Mouse (Mus musculus) embryonic facial prominence, embryonic 14.5 days (tissue): ENCODE measurements around the gene Slc44a1. TPM values are rescaled to one million over a fixed set of nuclear protein-coding genes. Genes with fewer than 3 reads are reported as not detected.

Experiments
- ATAC-seq: fragments of 200-750 bp; cut with Nextera tagmentation; 2 replicates; pipeline ENCODE4 v1.8.0; 2017; ENCODE audit warnings: low read depth, moderate number of reproducible peaks, moderate TSS enrichment
- DNase-seq: peaks from one replicate; pipeline ENCODE4 v3.0.0-alpha.2; 2015; ENCODE audit warnings: low spot score
- H3K27ac ChIP-seq: fragments of 300-500 bp; sonication (generic); replicated peaks from 2 replicates; pipeline ENCODE4 v1.5.1; 2014; ENCODE audit warnings: low read depth, mild to moderate bottlenecking, low read length, moderate library complexity
- H3K27me3 ChIP-seq: fragments of 300-500 bp; sonication (generic); replicated peaks from 2 replicates; pipeline ENCODE4 v1.6.1; 2014; ENCODE audit warnings: low read length; ENCODE audit not compliant: control insufficient read depth, insufficient read depth
- H3K36me3 ChIP-seq: fragments of 300-500 bp; sonication (generic); 2 replicates; pipeline ENCODE4 v1.6.1; 2014; ENCODE audit warnings: low read length, mixed read lengths; ENCODE audit not compliant: control insufficient read depth, insufficient read depth
- H3K4me1 ChIP-seq: fragments of 300-500 bp; sonication (generic); 2 replicates; pipeline ENCODE4 v1.6.1; 2014; ENCODE audit warnings: antibody characterized with exemption, low read length; ENCODE audit not compliant: control insufficient read depth, insufficient read depth
- H3K4me2 ChIP-seq: fragments of 300-500 bp; sonication (generic); 2 replicates; pipeline ENCODE4 v1.6.1; 2014; ENCODE audit warnings: low read depth, mild to moderate bottlenecking, low read length, moderate library complexity, mixed read lengths
- H3K4me3 ChIP-seq: fragments of 300-500 bp; sonication (generic); 2 replicates; pipeline ENCODE4 v1.5.1; 2014; ENCODE audit warnings: low read depth, mild to moderate bottlenecking, low read length
- H3K9ac ChIP-seq: fragments of 300-500 bp; sonication (generic); 2 replicates; pipeline ENCODE4 v1.6.1; 2014; ENCODE audit warnings: low read depth, mild to moderate bottlenecking, low read length, moderate library complexity, mixed read lengths
- H3K9me3 ChIP-seq: fragments of 300-500 bp; sonication (generic); 2 replicates; pipeline ENCODE4 v1.6.1; 2016; ENCODE audit warnings: low read length; ENCODE audit not compliant: control insufficient read depth
- WGBS: fragments of 180-500 bp; shearing (Covaris S2); extraction: QIAGEN DNeasy Blood & Tissue Kit; methylation state at CpG from one replicate; pipeline ENCODE4 v1.1.7; 2014; 5-methylcytosine and 5-hydroxymethylcytosine counted together
- polyA plus RNA-seq: library from polyadenylated mRNA; unstranded; fragments of >200 nt; fragmentation: Nextera tagmentation; extraction: Ambion mirVana; gene quantifications from 2 replicates; pipeline ENCODE4 v1.2.1, GENCODE M21; 2014

The Slc44a1 gene
- 56.0 and 61.8 TPM in 2 replicates for polyA plus RNA-seq

DNA sequence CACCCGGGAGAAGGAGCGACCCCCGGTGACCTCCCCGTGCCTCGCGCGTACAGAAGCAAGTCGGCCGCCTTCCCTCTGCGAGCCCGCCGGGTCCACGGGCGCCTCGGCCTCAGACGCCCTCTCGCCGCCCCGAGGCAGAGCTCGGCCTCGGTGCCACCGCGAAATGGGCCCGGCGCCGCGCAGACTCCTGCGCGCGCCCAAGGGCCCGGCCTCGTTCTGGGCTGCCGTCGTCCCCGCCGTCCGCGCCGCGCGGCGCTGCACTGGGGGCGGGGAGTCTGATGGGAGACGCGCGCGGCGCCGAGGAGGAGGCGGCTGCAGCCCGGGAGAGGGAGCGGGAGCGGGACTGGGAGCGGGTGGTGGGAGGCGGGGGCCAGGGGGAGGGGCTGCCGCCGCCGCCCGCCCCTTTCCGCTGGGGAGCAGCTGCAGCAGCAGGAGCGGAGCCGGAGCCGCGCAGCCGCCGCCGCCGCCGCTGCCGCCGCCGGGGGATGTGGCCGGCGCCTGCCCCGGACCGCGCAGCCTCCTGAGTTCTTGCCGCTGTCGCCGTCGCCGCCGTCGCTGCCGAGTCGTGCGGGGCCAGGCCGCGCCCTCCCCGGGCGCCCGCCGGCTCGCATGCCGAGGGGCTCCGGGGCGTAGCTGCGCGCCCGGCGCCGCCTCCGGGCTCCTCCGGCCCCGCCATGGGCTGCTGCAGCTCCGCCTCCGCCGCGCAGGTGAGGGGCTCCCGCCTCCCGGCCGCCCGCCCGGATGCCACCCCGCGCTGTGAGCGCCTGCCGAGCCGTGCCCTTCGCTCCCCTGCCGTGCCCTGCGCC lies at the start of gene Slc44a1:
Gene Slc44a1, plus strand, starts transcription at position 404 of the 806 bp plus-strand sequence.
- DNase-seq (peak; percentile 97), ATAC-seq (peak; percentile 97)
- Histone ChIP-seq H3K9ac (peak within 1 kb of the TSS; percentile 88), H3K4me2 (peak within 1 kb of the TSS; percentile 98), H3K27ac (peak within 1 kb of the TSS; percentile 84), H3K27me3 (no peaks in the 10 kb centered on the region), H3K36me3 (no peaks in the 10 kb centered on the region), H3K9me3 (no peaks in the 10 kb centered on the region), H3K4me3 (peak within 1 kb of the TSS; percentile 91), H3K4me1 (peaks cover 27% of the 10 kb centered on the region)
- WGBS: under 1% methylated on average over 27 of the region's 122 CpGs

DNA sequence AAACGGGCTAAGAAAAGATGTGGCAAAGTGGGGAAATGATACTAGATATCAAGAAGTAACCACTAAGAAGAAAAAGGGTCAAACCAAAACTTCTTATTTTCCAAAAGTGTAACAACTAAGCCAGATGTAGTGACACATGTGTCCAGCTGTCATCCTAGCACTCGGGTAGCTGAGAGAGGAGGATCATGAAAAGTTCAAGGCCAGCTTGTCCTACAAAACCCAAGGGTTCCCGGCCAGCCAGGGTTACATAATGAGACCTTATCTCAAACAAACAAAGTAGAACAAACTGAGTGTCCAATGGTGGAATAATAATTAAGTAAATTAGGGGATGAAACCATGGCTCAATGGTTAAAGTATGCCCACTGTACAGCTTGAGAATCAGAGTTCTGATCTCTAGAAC lies 45.2 kb upstream of the Slc44a1 start:
- DNase-seq (no peak), ATAC-seq (no peak)
- Histone ChIP-seq H3K9ac (no peak overlapping the region), H3K36me3 (no peaks in the 10 kb centered on the region), H3K4me1 (peaks cover 6% of the 10 kb centered on the region), H3K4me3 (no peak overlapping the region), H3K27me3 (no peaks in the 10 kb centered on the region), H3K27ac (no peak overlapping the region), H3K9me3 (no peaks in the 10 kb centered on the region), H3K4me2 (no peak overlapping the region)
- WGBS: 69% methylated on average over 3 of the region's 3 CpGs

DNA sequence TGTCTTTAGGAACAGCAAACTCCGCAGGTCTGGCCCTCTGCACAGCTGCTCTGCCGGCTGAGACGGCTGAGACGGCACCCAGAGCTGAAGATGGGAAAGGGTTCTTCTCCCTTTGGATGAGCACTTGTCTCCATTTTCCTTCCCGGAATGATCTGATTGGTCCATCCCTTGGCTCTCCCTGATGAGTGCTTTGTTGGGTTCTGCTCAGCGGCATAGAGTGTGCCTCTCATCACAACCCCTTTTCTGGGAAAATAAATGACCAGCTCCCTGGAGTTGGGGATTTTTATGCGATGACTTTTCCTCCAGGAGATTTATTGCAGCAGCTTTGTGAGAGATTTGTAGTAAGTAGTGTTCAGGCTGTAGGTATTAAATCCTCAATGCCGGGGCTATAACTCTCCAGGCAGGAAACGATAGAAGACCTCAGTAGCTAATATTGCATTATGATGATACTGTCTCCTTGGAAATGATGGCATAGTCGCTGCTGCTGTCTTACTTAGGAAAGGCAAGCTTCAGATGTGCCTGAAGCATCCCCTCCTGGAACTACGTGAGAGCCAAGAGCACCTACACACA lies 43.5 kb upstream of the Slc44a1 start:
- Histone ChIP-seq H3K4me2 (no peak overlapping the region), H3K4me3 (no peak overlapping the region), H3K36me3 (no peaks in the 10 kb centered on the region), H3K9me3 (no peaks in the 10 kb centered on the region), H3K4me1 (peaks cover 6% of the 10 kb centered on the region), H3K27ac (no peak overlapping the region), H3K27me3 (no peaks in the 10 kb centered on the region), H3K9ac (no peak overlapping the region)
- no peak for DNase-seq
- 79% methylated on average over 11 of the region's 11 CpGs for WGBS
- ATAC-seq: no peak

DNA sequence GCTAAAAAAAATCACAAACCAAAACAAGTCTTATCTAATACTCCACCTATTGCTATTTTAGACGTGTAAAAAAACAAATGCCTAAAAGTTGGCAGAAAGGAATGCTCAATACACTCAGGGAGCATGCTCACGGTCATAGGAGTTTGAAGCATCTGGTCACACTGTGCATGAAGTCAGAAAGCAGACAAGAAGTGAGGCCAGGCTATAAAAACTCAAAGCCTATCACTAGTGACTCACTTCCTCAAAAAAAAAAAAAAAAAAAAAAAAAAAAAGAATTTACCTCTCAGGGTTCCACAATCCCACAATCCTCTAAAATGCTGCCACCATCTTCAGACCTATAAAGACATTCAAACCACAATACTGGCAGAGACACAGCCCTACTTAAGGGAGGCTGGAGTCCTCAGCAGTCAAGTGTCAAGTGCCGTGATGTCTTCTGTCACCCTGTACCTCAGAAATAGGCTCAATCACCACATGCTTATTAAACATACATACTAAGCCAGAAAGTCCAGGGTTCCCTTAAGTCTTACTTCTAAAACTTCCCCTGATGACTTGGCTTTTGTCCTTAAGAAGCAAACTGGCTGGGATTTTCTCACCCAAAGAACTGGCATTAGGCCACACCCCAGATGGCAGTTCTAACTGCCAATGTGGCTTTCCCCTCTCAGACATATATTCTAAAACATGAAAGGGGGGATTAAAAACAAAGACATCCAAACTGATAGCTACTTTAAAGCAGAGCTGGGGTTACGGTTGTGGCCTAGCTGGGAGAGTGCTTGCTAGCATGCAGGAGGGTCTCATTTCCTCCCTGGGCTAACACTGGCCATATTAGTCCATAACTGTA lies 42.7 kb upstream of the Slc44a1 start:
- no peak overlapping the region for H3K9ac ChIP-seq
- no peaks in the 10 kb centered on the region for H3K27me3 ChIP-seq
- no peak overlapping the region for H3K27ac ChIP-seq
- H3K9me3 ChIP-seq: no peaks in the 10 kb centered on the region
- DNase-seq (no peak), ATAC-seq (no peak)
- H3K4me3 ChIP-seq: no peak overlapping the region
- H3K4me2 ChIP-seq: no peak overlapping the region
- peaks cover 6% of the 10 kb centered on the region for H3K4me1 ChIP-seq
- WGBS: 63% methylated on average over 4 of the region's 4 CpGs
- no peaks in the 10 kb centered on the region for H3K36me3 ChIP-seq

DNA sequence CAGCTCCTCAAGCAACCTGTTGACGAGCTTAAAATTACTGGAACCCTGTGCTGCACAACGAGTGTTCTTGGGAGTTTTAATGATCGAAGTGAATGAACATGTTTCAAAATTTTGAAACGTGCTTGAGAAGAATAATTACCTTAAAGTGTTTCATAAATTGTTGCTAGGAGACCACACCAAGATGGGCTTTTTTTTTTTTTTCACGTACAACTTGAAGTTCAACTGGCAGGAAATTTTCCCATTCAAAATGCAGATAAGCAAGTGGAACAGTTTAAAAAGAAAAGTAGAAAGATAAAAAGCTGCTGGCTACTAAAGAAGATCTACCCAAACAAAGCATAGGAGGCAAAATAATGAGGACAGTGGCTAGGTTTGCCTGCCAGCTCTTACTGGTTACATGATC lies 41.7 kb upstream of the Slc44a1 start:
- no peak overlapping the region for H3K4me3 ChIP-seq
- 52% methylated on average over 5 of the region's 5 CpGs for WGBS
- H3K4me2 ChIP-seq: no peak overlapping the region
- DNase-seq (no peak), ATAC-seq (no peak)
- no peaks in the 10 kb centered on the region for H3K9me3 ChIP-seq
- H3K9ac ChIP-seq: no peak overlapping the region
- H3K27me3 ChIP-seq: no peaks in the 10 kb centered on the region
- H3K27ac ChIP-seq: no peak overlapping the region
- H3K4me1 ChIP-seq: peaks cover 6% of the 10 kb centered on the region
- H3K36me3 ChIP-seq: no peaks in the 10 kb centered on the region

DNA sequence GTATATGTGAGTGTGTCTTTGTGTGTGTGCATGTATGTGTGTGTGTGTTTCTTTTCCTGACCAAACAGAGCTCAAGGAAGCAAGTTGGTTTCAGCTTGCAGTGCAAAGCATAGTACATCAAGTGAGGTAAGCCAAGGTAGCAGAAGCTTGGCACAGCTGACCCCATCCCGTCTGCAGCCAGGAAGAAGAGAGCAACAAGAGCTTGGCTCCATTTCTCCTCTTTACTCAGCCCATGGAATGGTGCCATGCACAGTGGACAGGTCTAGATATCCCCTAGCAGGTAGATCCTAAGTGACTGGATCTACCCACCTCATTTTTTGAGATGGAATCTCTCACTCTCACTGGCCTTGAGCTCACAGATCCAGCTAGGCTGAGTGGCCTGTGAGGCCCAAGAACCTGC lies 40.8 kb upstream of the Slc44a1 start:
- H3K36me3 ChIP-seq: no peaks in the 10 kb centered on the region
- peaks cover 6% of the 10 kb centered on the region for H3K4me1 ChIP-seq
- H3K4me3 ChIP-seq: no peak overlapping the region
- no peak overlapping the region for H3K4me2 ChIP-seq
- no peak for ATAC-seq
- H3K27me3 ChIP-seq: no peaks in the 10 kb centered on the region
- no peaks in the 10 kb centered on the region for H3K9me3 ChIP-seq
- H3K9ac ChIP-seq: no peak overlapping the region
- H3K27ac ChIP-seq: no peak overlapping the region
- 92% methylated on average over 1 of the region's 1 CpGs for WGBS
- DNase-seq: no peak

DNA sequence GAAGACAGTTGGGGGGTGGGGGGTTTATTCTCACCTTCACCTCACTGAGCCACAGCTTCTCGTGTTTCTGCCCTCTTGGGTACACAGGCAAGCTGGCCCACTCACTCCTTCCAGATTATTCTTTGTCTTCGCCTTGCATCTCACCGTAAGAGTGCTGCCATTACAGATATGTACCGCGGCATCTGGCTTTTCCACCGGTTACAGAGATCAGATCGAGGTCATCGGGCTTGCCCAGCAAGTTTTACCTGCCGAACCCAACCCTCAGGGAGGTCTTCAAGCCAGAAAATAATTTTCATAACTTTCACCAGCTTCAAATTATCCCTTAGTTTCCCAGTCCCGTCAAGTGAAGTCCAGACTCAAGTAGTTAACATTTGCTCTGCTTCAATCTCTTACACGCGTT lies 36.8 kb upstream of the Slc44a1 start:
- ATAC-seq: no peak

DNA sequence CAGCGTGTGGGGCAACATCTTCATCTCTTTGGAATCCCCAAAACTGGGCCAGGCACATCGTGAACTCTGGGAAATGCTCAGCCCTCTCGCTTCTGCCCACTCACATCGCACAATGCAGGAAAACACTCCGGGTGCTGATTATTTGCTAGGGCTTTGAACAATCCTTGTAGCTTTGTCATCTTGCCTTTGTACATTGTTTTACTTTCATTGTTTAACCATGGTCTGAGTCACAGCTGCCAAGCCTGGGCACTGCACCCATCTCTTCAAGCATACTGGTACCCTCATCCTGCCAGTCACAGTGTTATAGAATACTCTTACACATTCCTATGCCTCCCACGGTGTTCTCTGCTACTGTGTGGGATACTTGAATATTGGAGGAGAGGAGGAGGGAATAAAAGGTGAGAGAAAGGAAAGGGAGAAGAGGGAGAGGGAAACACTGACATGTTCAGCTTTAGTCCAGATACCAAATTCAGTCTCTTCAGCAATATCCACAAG lies 35.7 kb upstream of the Slc44a1 start:
- DNase-seq (no peak), ATAC-seq (no peak)
- H3K36me3 ChIP-seq: no peaks in the 10 kb centered on the region

More for the DNA sequence above, 36.8 kb upstream of the Slc44a1 start:
- Histone ChIP-seq H3K9ac (no peak overlapping the region), H3K4me2 (no peak overlapping the region), H3K9me3 (no peaks in the 10 kb centered on the region), H3K4me3 (no peak overlapping the region), H3K27ac (no peak overlapping the region), H3K27me3 (no peaks in the 10 kb centered on the region), H3K4me1 (peaks cover 1% of the 10 kb centered on the region; the same call in 1 of the 2 replicates), H3K36me3 (no peaks in the 10 kb centered on the region)
- 80% methylated on average over 12 of the region's 12 CpGs for WGBS
- no peak for DNase-seq

More for the DNA sequence above, 35.7 kb upstream of the Slc44a1 start:
- H3K27ac ChIP-seq: no peak overlapping the region
- no peaks in the 10 kb centered on the region for H3K9me3 ChIP-seq
- 93% methylated on average over 6 of the region's 6 CpGs for WGBS
- no peak overlapping the region for H3K4me2 ChIP-seq
- no peaks in the 10 kb centered on the region for H3K27me3 ChIP-seq
- no peak overlapping the region for H3K9ac ChIP-seq
- no peaks in the 10 kb centered on the region for H3K4me1 ChIP-seq
- H3K4me3 ChIP-seq: no peak overlapping the region
